Mouse (Mus musculus): ENCODE data around the gene Il18bp.

Il18bp gene

DNA sequence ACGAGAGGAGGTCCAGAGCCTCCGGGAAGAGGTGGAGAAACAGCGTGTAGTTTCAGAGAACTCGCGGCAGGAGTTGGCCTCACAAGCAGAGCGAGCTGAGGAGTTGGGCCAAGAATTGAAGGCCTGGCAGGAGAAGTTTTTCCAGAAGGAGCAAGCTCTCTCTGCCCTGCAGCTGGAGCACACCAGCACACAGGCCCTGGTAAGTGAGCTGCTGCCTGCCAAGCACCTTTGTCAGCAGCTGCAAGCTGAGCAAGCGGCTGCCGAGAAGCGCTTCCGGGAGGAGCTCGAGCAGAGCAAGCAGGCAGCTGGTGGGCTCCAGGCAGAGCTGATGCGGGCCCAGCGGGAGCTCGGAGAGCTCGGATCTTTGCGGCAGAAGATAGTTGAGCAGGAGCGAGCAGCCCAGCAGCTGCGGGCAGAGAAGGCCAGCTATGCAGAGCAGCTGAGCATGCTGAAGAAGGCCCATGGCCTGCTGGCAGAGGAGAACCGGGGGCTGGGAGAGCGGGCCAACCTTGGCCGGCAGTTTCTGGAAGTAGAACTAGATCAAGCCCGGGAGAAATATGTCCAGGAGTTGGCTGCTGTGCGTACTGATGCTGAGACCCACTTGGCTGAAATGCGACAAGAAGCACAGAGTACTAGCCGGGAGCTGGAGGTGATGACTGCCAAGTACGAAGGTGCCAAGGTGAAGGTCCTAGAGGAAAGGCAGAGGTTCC, 17.4 kb downstream of the Il18bp start:
- no peak for DNase-seq

- no peak for DNase-seq
Measured at GRCm38 (mm10) chr7:102000296-102000695, 18.2 kb downstream of the Il18bp start.

DNA sequence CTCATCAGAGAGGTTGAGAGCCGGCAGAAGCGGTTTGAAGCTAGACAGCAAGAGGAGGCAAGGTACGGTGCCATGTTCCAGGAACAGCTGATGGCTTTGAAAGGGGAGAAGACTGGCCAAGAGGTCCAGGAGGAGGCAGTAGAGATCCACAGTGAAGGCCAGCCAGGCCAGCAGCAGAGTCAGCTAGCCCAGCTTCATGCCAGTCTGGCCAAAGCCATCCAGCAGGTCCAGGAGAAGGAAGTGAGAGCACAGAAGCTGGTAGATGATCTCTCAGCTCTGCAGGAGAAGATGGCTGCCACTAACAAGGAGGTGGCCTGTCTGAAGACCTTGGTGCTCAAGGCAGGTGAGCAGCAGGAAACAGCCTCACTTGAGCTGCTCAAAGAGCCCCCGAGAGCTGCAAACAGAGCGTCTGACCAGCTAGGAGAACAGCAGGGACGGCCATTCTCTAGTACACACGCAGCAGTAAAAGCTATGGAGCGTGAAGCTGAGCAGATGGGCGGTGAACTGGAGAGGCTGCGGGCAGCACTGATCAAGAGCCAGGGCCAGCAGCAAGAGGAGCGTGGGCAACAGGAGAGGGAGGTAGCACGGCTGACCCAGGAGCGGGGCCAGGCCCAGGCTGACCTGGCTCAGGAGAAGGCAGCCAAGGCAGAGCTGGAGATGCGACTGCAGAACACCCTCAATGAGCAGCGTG, 18.9 kb downstream of the Il18bp start:
- DNase-seq, result peak; percentile 27

GRCm38 (mm10) chr7:101998194-101998927, 20.1 kb downstream of the Il18bp start:
- peak; percentile 93 for DNase-seq

DNA sequence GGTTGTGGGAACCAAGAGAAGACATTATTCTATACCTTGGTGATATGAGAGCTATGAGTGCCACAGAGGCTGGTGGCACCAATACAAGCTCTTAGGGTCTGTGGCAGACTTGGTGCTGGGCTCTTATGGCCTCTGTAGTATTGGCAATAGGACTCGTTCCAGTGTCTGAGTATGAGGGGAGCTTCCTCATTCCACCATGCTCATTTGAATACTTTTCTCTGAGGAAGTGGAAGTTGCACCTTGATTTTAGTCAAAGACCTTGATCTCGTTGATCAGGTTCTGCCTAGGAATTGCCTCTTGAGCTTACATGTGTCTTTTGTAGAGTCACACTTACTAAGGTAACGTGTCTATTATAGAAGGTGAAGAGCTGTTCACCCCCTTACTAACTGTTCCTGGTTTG, 24.2 kb downstream of the Il18bp start:
- DNase-seq, result no peak

- no peak for DNase-seq
Measured at GRCm38 (mm10) chr7:101985081-101985480, 33.4 kb downstream of the Il18bp start.

- DNase-seq, result no peak
Measured at GRCm38 (mm10) chr7:101982735-101983134, 35.8 kb downstream of the Il18bp start.

- peak; percentile 57 for DNase-seq
Measured at GRCm38 (mm10) chr7:101974505-101974904, 44.0 kb downstream of the Il18bp start.

GRCm38 (mm10) chr7:101973730-101974129, 44.8 kb downstream of the Il18bp start:
- DNase-seq, result no peak

- no peak for DNase-seq
Measured at GRCm38 (mm10) chr7:101971721-101972120, 46.8 kb downstream of the Il18bp start.

DNA sequence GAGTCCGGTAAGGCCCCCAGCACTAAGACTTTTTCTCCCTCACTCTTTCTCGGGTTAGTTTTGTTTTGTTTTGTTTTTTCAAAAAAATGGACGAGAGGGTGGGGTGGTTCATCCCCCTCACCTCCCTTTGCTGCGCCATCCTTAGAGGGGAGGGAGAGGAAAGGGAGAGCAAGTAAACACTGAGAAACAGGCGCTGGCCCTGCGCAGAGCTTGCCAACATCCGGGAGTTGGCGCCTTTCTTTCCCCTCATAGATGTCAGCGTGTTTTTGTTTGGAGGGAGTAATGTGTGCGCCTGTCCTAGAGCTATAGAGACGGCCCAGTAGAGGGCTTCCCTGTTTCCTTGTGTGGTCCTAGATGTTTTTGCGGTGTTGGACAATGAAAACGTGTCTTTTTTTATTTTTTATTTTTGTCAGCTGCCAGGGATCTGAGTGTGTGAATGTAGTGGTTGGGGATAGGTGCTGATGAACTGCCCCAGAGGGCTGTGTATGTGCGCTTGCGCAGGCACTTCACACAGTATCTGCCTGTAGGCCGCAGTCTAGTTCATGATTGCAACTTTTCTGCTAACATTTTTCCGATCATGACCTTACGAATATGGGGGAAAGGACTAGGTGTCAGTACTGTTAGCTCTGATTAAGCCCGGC, 47.5 kb downstream of the Il18bp start:
- peak; percentile 85 for DNase-seq

DNA sequence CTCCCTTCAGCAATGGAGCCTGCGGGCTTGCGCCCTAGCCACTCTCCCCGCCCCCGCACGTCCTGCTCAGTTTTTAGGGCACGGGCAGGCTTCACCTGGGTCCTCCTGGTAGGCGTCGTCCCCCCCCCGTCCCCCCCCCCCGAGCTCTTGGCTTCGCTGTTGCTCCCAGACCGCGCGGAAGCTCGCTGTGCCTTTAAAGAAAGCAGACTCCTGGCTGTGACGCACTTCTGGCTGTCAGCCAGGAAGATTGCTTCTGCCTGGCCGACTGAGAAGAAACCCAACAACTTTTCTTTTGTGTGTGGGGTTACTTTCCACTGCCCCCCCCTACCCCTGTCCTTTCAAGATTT, 48.1 kb downstream of the Il18bp start:
- peak; percentile 98 for DNase-seq

GRCm38 (mm10) chr7:101969694-101970428, 48.6 kb downstream of the Il18bp start:
- peak; percentile 94 for DNase-seq

- DNase-seq, result no peak
Measured at GRCm38 (mm10) chr7:101968751-101969150, 49.7 kb downstream of the Il18bp start.

DNA sequence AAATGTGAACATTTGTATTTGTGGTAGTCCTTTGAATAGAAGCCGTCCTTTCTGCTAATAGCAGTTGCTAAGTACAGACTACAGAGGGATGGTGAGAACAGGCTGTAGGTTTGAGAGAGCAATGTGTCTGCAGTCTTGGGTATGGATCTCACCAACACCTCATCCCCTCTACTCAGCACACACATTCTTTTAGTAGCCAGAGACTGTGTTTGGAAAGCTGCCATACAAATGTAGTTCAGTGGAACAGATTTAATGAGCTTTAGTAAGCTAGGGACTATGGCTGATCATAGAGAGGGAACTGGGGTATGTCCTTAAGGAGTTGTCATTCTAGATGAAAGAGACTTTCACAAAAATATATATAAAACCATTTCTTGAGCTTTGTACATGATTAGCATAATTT, 51.2 kb downstream of the Il18bp start:
- no peak for DNase-seq

DNA sequence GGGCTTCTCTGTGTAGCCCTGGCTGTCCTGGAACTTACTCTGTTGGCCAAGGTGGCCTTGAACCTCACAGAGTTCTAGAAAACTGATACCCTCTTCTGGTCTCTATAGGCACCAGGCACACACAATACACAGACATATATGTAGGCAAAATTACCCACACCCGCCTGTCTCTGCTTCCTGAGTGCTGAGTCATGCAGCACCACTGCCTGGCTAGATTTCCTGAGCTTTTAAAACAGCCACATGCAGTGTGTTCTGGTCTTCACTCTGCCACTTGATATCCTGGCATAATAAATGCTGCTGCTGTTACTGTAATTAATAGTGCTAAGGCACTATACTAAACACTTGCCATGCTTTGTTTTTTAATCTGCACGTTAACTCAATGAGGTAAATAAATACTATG, 52.9 kb downstream of the Il18bp start:
- DNase-seq, result no peak
